Mouse (Mus musculus) liver, embryonic 16.5 days (tissue): ENCODE results near the gene Bmpr1a. TPM values are rescaled to one million over a fixed set of nuclear protein-coding genes. Genes with fewer than 3 reads are reported as not detected.

ENCODE experiments used
- ATAC-seq: fragments of 200-750 bp; cut with Nextera tagmentation; 2 replicates; pipeline ENCODE4 v1.8.0; 2017; ENCODE audit warnings: low read depth, mild to moderate bottlenecking, moderate number of reproducible peaks, moderate library complexity
- H3K27ac ChIP-seq: fragments of 300-500 bp; sonication (generic); 2 replicates; pipeline ENCODE4 v1.5.1; 2014; ENCODE audit warnings: mild to moderate bottlenecking, low read length
- H3K27me3 ChIP-seq: fragments of 300-500 bp; sonication (generic); 2 replicates; pipeline ENCODE4 v1.6.1; 2014; ENCODE audit warnings: low read depth, low read length, mixed read lengths; ENCODE audit not compliant: control insufficient read depth, insufficient read depth
- H3K36me3 ChIP-seq: fragments of 300-500 bp; sonication (generic); 2 replicates; pipeline ENCODE4 v1.6.1; 2014; ENCODE audit warnings: mild to moderate bottlenecking; ENCODE audit not compliant: control insufficient read depth, insufficient read depth
- H3K4me1 ChIP-seq: fragments of 300-500 bp; sonication (generic); 2 replicates; pipeline ENCODE4 v1.6.1; 2014; ENCODE audit warnings: low read depth, low read length, mixed read lengths; ENCODE audit not compliant: control insufficient read depth
- H3K4me2 ChIP-seq: fragments of 300-500 bp; sonication (generic); 2 replicates; pipeline ENCODE4 v1.6.1; 2014; ENCODE audit warnings: low read depth, low read length, mixed read lengths
- H3K4me3 ChIP-seq: fragments of 300-500 bp; sonication (generic); 2 replicates; pipeline ENCODE4 v1.5.1; 2014; ENCODE audit warnings: low read depth, mild to moderate bottlenecking, low read length
- H3K9ac ChIP-seq: fragments of 300-500 bp; sonication (generic); 2 replicates; pipeline ENCODE4 v1.6.1; 2014; ENCODE audit warnings: low read depth, low read length
- H3K9me3 ChIP-seq: fragments of 300-500 bp; sonication (generic); replicated peaks from 2 replicates; pipeline ENCODE4 v1.6.1; 2016; ENCODE audit warnings: low read length; ENCODE audit not compliant: control insufficient read depth
- WGBS: fragments of 180-500 bp; shearing (Covaris S2); extraction: QIAGEN DNeasy Blood & Tissue Kit; methylation state at CpG from one replicate; pipeline ENCODE4 v1.1.7; 2014; ENCODE audit not compliant: insufficient replicate concordance; 5-methylcytosine and 5-hydroxymethylcytosine counted together
- polyA plus RNA-seq: library from polyadenylated mRNA; unstranded; fragments of >200 nt; fragmentation: Nextera tagmentation; extraction: Ambion mirVana; gene quantifications from 2 replicates; pipeline ENCODE4 v1.2.1, GENCODE M21; 2015

The Bmpr1a gene
- polyA plus RNA-seq: 2.0 and 3.0 TPM in 2 replicates

DNA sequence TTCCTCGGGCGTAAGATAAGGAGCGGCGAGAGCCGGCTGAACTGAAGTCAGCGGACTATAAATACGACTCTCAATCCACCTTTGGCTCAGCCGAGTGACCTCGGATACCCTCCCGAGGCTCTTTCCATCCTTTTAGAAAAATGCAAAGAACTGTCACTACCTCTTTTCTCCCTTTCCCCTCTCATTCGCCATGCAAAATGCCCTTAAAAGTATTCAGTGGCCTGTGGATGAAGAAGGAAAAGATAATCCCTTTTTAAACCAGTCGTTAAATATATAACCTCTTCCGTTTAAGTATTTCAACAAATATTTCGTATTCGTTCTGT, at the start of gene Bmpr1a:
Gene Bmpr1a (minus strand): TSS at position 17 of the 323 bp plus-strand sequence.
- H3K4me2 ChIP-seq: peak within 1 kb of the TSS; percentile 75
- H3K4me3 ChIP-seq: peak within 1 kb of the TSS; percentile 67
- WGBS: 11% methylated on average over 15 of the region's 15 CpGs
- peak within 1 kb of the TSS; percentile 80 for H3K27ac ChIP-seq
- no peaks in the 10 kb centered on the region for H3K9me3 ChIP-seq
- H3K4me1 ChIP-seq: no peaks in the 10 kb centered on the region
- no peak for ATAC-seq
- no peaks in the 10 kb centered on the region for H3K36me3 ChIP-seq
- H3K27me3 ChIP-seq: peaks cover 44% of the 10 kb centered on the region
- H3K9ac ChIP-seq: peak within 1 kb of the TSS; percentile 67

GRCm38 (mm10) chr14:34552226-34552625, 49.1 kb upstream of the Bmpr1a start:
- WGBS: 60% methylated on average over 5 of the region's 5 CpGs
- Histone ChIP-seq H3K9ac (no peak overlapping the region), H3K36me3 (no peaks in the 10 kb centered on the region), H3K4me2 (no peak overlapping the region), H3K27me3 (peaks cover 23% of the 10 kb centered on the region), H3K9me3 (no peaks in the 10 kb centered on the region), H3K27ac (no peak overlapping the region), H3K4me3 (no peak overlapping the region), H3K4me1 (no peaks in the 10 kb centered on the region)
- ATAC-seq: no peak

GRCm38 (mm10) chr14:34549004-34549671, 46.0 kb upstream of the Bmpr1a start:
- peak overlapping the region; percentile 66 for H3K4me2 ChIP-seq
- WGBS: under 1% methylated on average over 54 of the region's 55 CpGs
- peak overlapping the region; percentile 65 for H3K4me3 ChIP-seq
- no peak overlapping the region for H3K27ac ChIP-seq
- H3K9ac ChIP-seq: peak overlapping the region; percentile 38; the same call in 1 of the 2 replicates
- H3K4me1 ChIP-seq: no peaks in the 10 kb centered on the region
- no peaks in the 10 kb centered on the region for H3K9me3 ChIP-seq
- no peaks in the 10 kb centered on the region for H3K36me3 ChIP-seq
- peak; percentile 83 for ATAC-seq
- peaks cover 30% of the 10 kb centered on the region for H3K27me3 ChIP-seq

GRCm38 (mm10) chr14:34548391-34549001, 45.4 kb upstream of the Bmpr1a start:
- Histone ChIP-seq H3K27ac (no peak overlapping the region), H3K4me2 (peak overlapping the region; percentile 66), H3K36me3 (no peaks in the 10 kb centered on the region), H3K4me1 (no peaks in the 10 kb centered on the region), H3K9ac (peak overlapping the region; percentile 38; the same call in 1 of the 2 replicates), H3K4me3 (peak overlapping the region; percentile 65), H3K9me3 (no peaks in the 10 kb centered on the region), H3K27me3 (peaks cover 30% of the 10 kb centered on the region)
- ATAC-seq: peak; percentile 37; the same call in 1 of the 2 replicates
- under 1% methylated on average over 27 of the region's 27 CpGs for WGBS

DNA sequence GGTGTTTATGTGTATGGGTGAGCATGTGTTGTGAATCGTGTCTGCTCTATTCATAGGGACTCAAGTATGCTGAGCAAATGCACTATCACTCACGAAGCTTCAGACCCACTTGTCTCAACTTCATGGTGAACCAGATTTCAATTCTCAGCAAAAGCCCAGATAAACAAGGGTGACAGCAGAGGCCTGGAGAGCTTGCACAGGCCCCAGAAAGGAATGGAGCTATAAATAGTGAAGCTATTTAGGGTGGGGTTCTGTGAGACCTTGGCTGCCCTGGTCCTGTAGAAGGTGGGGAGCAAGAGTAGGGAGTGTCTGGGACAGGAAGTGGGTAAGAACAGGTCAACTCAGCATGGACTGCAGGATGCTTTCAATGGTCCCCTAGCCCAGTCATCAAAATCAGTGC, 41.4 kb upstream of the Bmpr1a start:
- H3K27ac ChIP-seq: no peak overlapping the region
- 50% methylated on average over 2 of the region's 2 CpGs for whole genome bisulfite sequencing
- no peak overlapping the region for H3K4me3 ChIP-seq
- no peak overlapping the region for H3K4me2 ChIP-seq
- no peak overlapping the region for H3K9ac ChIP-seq
- no peak for ATAC-seq
- H3K9me3 ChIP-seq: no peaks in the 10 kb centered on the region
- H3K36me3 ChIP-seq: no peaks in the 10 kb centered on the region
- H3K27me3 ChIP-seq: peaks cover 29% of the 10 kb centered on the region
- no peaks in the 10 kb centered on the region for H3K4me1 ChIP-seq

DNA sequence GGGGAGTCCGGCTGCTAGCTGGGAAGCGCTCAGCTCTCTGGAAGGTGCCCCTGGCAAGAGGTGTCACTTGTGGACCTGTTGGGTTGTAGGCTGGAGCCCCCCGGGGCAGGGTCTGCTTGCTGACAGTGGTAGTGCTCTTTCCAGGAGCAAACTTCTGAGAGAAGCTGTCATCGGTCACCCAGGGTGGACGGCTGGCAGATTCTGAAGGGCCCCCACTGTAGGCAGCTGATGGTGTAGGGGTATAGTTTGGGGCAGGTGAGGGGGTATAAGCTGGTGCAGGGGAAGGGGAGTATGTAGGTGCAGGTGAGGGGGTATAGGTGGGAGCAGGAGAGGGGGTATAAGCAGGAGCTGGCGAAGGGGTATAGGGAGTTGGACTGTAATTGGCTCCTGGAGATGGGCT, 40.9 kb upstream of the Bmpr1a start:
- H3K27me3 ChIP-seq: peaks cover 25% of the 10 kb centered on the region
- no peak overlapping the region for H3K9ac ChIP-seq
- H3K4me3 ChIP-seq: no peak overlapping the region
- no peaks in the 10 kb centered on the region for H3K4me1 ChIP-seq
- H3K9me3 ChIP-seq: no peaks in the 10 kb centered on the region
- 68% methylated on average over 6 of the region's 6 CpGs for WGBS
- no peak for ATAC-seq
- no peak overlapping the region for H3K4me2 ChIP-seq
- no peak overlapping the region for H3K27ac ChIP-seq
- no peaks in the 10 kb centered on the region for H3K36me3 ChIP-seq

DNA sequence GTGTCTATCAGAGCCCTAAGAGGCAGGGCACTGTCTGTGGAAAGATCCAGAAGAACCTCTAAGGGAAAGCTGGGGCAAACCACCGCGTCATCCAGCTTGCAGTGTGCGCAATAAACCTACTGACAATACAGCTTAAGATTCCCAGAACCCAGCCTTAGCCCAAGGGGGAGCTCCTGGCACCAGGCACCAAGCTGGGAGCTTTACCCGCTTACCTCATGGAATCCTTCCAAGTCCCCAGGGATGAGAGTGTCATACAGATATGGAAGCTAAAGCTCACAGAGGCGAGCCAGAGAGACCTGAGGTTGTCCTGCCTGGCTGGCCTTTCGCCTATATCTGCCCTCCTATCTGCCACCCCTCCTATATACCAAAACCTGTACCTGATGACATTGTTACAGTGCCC, 40.5 kb upstream of the Bmpr1a start:
- peaks cover 21% of the 10 kb centered on the region for H3K27me3 ChIP-seq
- no peak overlapping the region for H3K4me3 ChIP-seq
- H3K9ac ChIP-seq: no peak overlapping the region
- no peaks in the 10 kb centered on the region for H3K36me3 ChIP-seq
- H3K4me2 ChIP-seq: no peak overlapping the region
- H3K9me3 ChIP-seq: no peaks in the 10 kb centered on the region
- WGBS: 56% methylated on average over 6 of the region's 6 CpGs
- ATAC-seq: no peak
- H3K4me1 ChIP-seq: no peaks in the 10 kb centered on the region
- H3K27ac ChIP-seq: no peak overlapping the region

DNA sequence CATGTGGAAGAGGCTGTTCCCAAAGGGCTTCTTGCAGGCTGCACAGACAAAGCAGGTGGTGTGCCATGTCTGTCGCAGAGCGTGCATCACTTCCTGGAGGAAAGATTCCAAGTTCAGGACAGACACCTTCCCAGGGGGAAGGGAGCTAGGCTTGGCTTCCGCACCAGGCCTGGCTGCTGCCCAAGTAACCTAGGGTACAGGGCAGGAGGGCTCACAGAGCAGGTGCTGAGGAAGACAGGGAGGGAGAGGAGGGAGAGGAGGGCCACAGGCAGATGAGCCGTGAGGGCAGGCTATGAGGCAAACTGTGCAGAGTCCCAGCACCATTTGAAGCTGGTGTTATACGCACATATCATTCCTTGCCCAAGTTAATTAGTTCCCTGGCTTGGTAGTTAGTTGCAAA, 38.8 kb upstream of the Bmpr1a start:
- Histone ChIP-seq H3K9me3 (no peaks in the 10 kb centered on the region), H3K27me3 (peaks cover 11% of the 10 kb centered on the region), H3K4me1 (no peaks in the 10 kb centered on the region), H3K4me3 (no peak overlapping the region), H3K36me3 (no peaks in the 10 kb centered on the region), H3K4me2 (no peak overlapping the region), H3K9ac (no peak overlapping the region), H3K27ac (no peak overlapping the region)
- no peak for ATAC-seq
- WGBS: 65% methylated on average over 5 of the region's 5 CpGs

DNA sequence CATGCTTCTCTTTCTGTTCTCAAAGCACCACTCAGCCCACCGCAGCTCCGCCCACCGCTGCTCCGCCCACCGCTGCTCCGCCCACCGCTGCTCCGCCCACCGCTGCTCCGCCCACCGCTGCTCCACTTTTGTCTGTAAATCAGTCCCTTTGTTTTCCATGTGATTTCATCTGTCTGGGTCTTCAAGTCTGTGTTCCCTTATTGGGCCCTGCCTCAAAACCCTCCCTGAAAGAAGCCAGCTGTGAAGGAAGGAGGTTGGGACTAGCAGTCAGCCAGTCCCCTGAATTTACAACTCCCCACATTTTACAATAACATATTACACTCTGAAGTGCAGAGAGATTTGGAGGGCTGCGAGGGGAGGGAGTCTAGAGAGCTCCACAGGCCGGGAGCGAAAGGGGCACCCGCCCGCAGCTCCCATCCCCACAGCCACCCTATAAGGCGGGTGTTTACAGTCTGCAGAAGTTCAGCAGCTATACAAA, 37.6 kb upstream of the Bmpr1a start:
- ATAC-seq: no peak
- Histone ChIP-seq H3K9ac (no peak overlapping the region), H3K27me3 (peaks cover 8% of the 10 kb centered on the region), H3K27ac (no peak overlapping the region), H3K4me3 (no peak overlapping the region), H3K4me2 (no peak overlapping the region), H3K36me3 (no peaks in the 10 kb centered on the region), H3K4me1 (no peaks in the 10 kb centered on the region; the same call in 1 of the 2 replicates), H3K9me3 (no peaks in the 10 kb centered on the region)
- 11% methylated on average over 14 of the region's 17 CpGs for WGBS
